Mouse (Mus musculus): Measurements from ENCODE around the gene Wipi2. TPM values are rescaled to one million over a fixed set of nuclear protein-coding genes. Genes with fewer than 3 reads are reported as not detected.

Wipi2 gene
- total RNA-seq, 2 experiments from 2014 or later = 88.7 to 93.0 TPM

DNA sequence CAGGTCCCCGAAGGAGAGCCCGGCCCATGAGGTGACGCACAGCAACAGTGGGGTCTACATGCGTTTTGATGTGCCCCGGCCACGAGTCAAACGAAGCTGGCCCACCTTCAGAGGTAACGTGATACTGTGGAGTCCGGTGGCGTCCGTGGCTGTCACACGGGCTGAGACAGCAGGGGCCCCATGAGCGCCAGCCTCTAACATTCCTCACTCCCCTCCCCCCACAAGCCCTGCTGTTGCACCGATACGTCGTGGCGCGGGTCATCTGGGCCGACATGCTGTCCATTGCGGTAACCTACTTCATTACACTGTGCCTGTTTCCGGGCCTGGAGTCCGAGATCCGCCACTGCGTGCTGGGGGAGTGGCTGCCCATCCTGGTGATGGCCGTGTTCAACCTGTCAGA lies 91.0 kb downstream of the Wipi2 start:
- DNase-seq (ENCODE audit: low spot score in 2 of 2) = no peak

DNA sequence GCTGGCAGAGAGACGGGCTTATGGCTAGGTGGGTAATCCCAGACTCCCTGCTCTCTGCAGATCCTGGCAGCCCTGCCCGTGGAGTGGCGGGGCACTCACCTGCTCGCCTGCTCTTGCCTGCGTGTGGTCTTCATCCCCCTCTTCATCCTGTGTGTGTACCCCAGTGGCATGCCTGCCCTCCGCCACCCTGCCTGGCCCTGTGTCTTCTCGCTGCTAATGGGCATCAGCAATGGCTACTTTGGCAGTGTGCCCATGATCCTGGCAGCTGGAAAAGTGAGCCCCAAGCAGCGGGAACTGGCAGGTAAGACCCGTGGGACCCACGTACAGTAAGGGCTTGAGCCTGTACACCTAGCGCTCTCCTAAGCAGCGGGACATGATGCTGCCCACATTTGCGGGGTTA lies 92.4 kb downstream of the Wipi2 start:
- DNase-seq (ENCODE audit: low spot score in 2 of 2) = no peak

Other genes starting within 250 kb of the Wipi2 start
- gene Foxk1, start 226.2 kb upstream of the Wipi2 start, total RNA-seq (2021) = 10 to 100 TPM; 28.7 to 28.9 TPM
- 10 to 100 TPM; 22.2 to 24.6 TPM for gene Ap5z1, start 163.8 kb upstream of the Wipi2 start, total RNA-seq (2021)
- under 1 TPM; 0.11 to 0.25 TPM for gene Papolb, start 97.6 kb upstream of the Wipi2 start, total RNA-seq (2021)
- 1 to 10 TPM; 2.6 to 4.4 TPM for gene Radil, start 76.6 kb upstream of the Wipi2 start, total RNA-seq (2021)
- 10 to 100 TPM; 23.9 to 26.4 TPM for gene Mmd2, start 18.9 kb upstream of the Wipi2 start, total RNA-seq (2021)
- gene Slc29a4, start 64.8 kb downstream of the Wipi2 start, total RNA-seq (2021) = 10 to 100 TPM; 28.9 to 30.7 TPM
- gene Tnrc18, start 190.0 kb downstream of the Wipi2 start, total RNA-seq (2021) = 100 to 1,000 TPM; 149 to 153 TPM